Mouse (Mus musculus) cerebellum, postnatal 36 days (tissue): ENCODE results near the gene Sema4d.
"Not testable (repeated sequence)": the region's sequence is repeated elsewhere in the genome, so short reads cannot be mapped to it uniquely, and the experiment has no call there.

Source experiments
- DNase-seq, 2 experiments: peaks; one replicate each; pipeline ENCODE4 v3.0.0; 2021 to 2022; ENCODE audit warnings: mixed read lengths in 2 of 2

Gene Sema4d

GRCm38 (mm10) chr13:51793425-51793891, at the start of gene Sema4d:
Gene Sema4d (minus strand): TSS chr13:51793747.
- peak; percentile 73 to 81 for DNase-seq

GRCm38 (mm10) chr13:51843298-51843697, 49.8 kb upstream of the Sema4d start:
- DNase-seq: no peak

- DNase-seq: no peak
Measured at GRCm38 (mm10) chr13:51842773-51843172, 49.2 kb upstream of the Sema4d start.

GRCm38 (mm10) chr13:51842191-51842590, 48.6 kb upstream of the Sema4d start:
- no peak for DNase-seq

- DNase-seq: no peak
Measured at GRCm38 (mm10) chr13:51841541-51842115, 48.1 kb upstream of the Sema4d start.

GRCm38 (mm10) chr13:51840702-51841101, 47.2 kb upstream of the Sema4d start:
- DNase-seq: no peak

GRCm38 (mm10) chr13:51839250-51840026, 45.9 kb upstream of the Sema4d start:
- peak; percentile 34 to 53 for DNase-seq

- DNase-seq: no peak
Measured at GRCm38 (mm10) chr13:51837402-51837801, 43.9 kb upstream of the Sema4d start.

GRCm38 (mm10) chr13:51835208-51835607, 41.7 kb upstream of the Sema4d start:
- DNase-seq: not testable (repeated sequence)

- DNase-seq: no peak
Measured at GRCm38 (mm10) chr13:51834520-51834919, 41.0 kb upstream of the Sema4d start.

- peak; percentile 51 for DNase-seq
Measured at GRCm38 (mm10) chr13:51834024-51834423, 40.5 kb upstream of the Sema4d start.

- peak; percentile 88 to 89 for DNase-seq
Measured at GRCm38 (mm10) chr13:51833611-51834010, 40.1 kb upstream of the Sema4d start.

- no peak for DNase-seq
Measured at GRCm38 (mm10) chr13:51832491-51832890, 38.9 kb upstream of the Sema4d start.

- DNase-seq: peak; percentile 55 to 71
Measured at GRCm38 (mm10) chr13:51830744-51831450, 37.4 kb upstream of the Sema4d start.

- no peak for DNase-seq
Measured at GRCm38 (mm10) chr13:51823822-51824495, 30.4 kb upstream of the Sema4d start.

- no peak for DNase-seq
Measured at GRCm38 (mm10) chr13:51821988-51822387, 28.4 kb upstream of the Sema4d start.

- no peak for DNase-seq
Measured at GRCm38 (mm10) chr13:51819351-51819750, 25.8 kb upstream of the Sema4d start.

- no peak for DNase-seq
Measured at GRCm38 (mm10) chr13:51818944-51819326, 25.4 kb upstream of the Sema4d start.

GRCm38 (mm10) chr13:51818170-51818943, 24.8 kb upstream of the Sema4d start:
- no peak for DNase-seq

- DNase-seq: peak; percentile 59 to 61
Measured at GRCm38 (mm10) chr13:51816559-51817041, 23.1 kb upstream of the Sema4d start.

GRCm38 (mm10) chr13:51815865-51816504, 22.4 kb upstream of the Sema4d start:
- no peak for DNase-seq

GRCm38 (mm10) chr13:51814646-51815045, 21.1 kb upstream of the Sema4d start:
- no peak for DNase-seq
